12 mouse cellular contexts compared by ENCODE assay signal in genomic region chr11:70049816-70050215, GRCm38 (mm10). TPM values are rescaled to one million over a fixed set of nuclear protein-coding genes. Genes with fewer than 3 reads are reported as not detected.
DNase-seq lines count a peak whose midpoint lies in the region; ATAC-seq and TF ChIP-seq lines count a peak whose summit lies in the region.
"Had no signal": no experiment of that assay in that cellular context is flagged by ENCODE, and none has a peak within 500 bp of the region (broad histone marks: within the 10 kb centered on the region; RNA-seq: fewer than 3 reads in every experiment).

No protein-coding gene starts in this region.

- H3K4me3 ChIP-seq in forebrain, postnatal 0 days (ENCODE audit: low read depth, low read length): no peak overlapping the region
- no peak overlapping the region for H3K4me3 ChIP-seq in forebrain, embryonic 13.5 days
- H3K4me3 ChIP-seq in lung, adult 2 months (replicated peaks; ENCODE audit: extremely low read depth, low read depth, low read length): no peak overlapping the region
- H3K4me3 ChIP-seq in forebrain, embryonic 14.5 days (ENCODE audit: low read depth, low read length): no peak overlapping the region
- no peak overlapping the region for H3K4me3 ChIP-seq in heart, embryonic 10.5 days
- H3K4me3 ChIP-seq: limb, embryonic 13.5 days; midbrain, embryonic 12.5 days had no signal

- H3K4me2 ChIP-seq in forebrain, postnatal 0 days (ENCODE audit: low read depth): no peak overlapping the region
- H3K4me2 ChIP-seq in forebrain, embryonic 13.5 days: no peak overlapping the region
- no peak overlapping the region for H3K4me2 ChIP-seq in forebrain, embryonic 14.5 days (ENCODE audit: low read length)
- H3K4me2 ChIP-seq: limb, embryonic 13.5 days; midbrain, embryonic 12.5 days had no signal

- WGBS in forebrain, postnatal 0 days: 52% methylated on average over 10 of the region's 10 CpGs
- WGBS in forebrain, embryonic 13.5 days: 60% methylated on average over 10 of the region's 10 CpGs
- WGBS in lung, adult 2 months: 60% methylated on average over 10 of the region's 10 CpGs
- WGBS in forebrain, embryonic 14.5 days: 63% methylated on average over 10 of the region's 10 CpGs
- 58% methylated on average over 10 of the region's 10 CpGs for WGBS in heart, embryonic 10.5 days

- ATAC-seq in forebrain, postnatal 0 days: no peak
- no peak for ATAC-seq in forebrain, embryonic 13.5 days
- no peak for ATAC-seq in forebrain, embryonic 14.5 days

- H3K36me3 ChIP-seq in forebrain, postnatal 0 days (ENCODE audit: insufficient read depth): peaks cover 3% of the 10 kb centered on the region; the same call in 1 of the 2 replicates
- H3K36me3 ChIP-seq in forebrain, embryonic 13.5 days (ENCODE audit: poor library complexity, severe bottlenecking): peaks cover 7% of the 10 kb centered on the region
- H3K36me3 ChIP-seq in forebrain, embryonic 14.5 days (ENCODE audit: control insufficient read depth, insufficient read depth, low read length): peaks cover 12% of the 10 kb centered on the region
- peaks cover 1% of the 10 kb centered on the region for H3K36me3 ChIP-seq in heart, embryonic 10.5 days

- no peaks in the 10 kb centered on the region for H3K9me3 ChIP-seq in forebrain, postnatal 0 days (ENCODE audit: low read length)
- no peaks in the 10 kb centered on the region for H3K9me3 ChIP-seq in forebrain, embryonic 13.5 days (replicated peaks)
- H3K9me3 ChIP-seq in forebrain, embryonic 14.5 days (replicated peaks; ENCODE audit: control insufficient read depth, low read length): no peaks in the 10 kb centered on the region
- no peaks in the 10 kb centered on the region for H3K9me3 ChIP-seq in heart, embryonic 10.5 days
- H3K9me3 ChIP-seq: limb, embryonic 13.5 days; midbrain, embryonic 12.5 days had no signal

- no peak overlapping the region for H3K27ac ChIP-seq in forebrain, postnatal 0 days (ENCODE audit: low read depth, low read length)
- no peak overlapping the region for H3K27ac ChIP-seq in forebrain, embryonic 13.5 days
- H3K27ac ChIP-seq in forebrain, embryonic 14.5 days (ENCODE audit: low read depth, low read length): no peak overlapping the region
- H3K27ac ChIP-seq in heart, embryonic 10.5 days: no peak overlapping the region
- H3K27ac ChIP-seq: limb, embryonic 13.5 days; midbrain, embryonic 12.5 days had no signal

- no peak overlapping the region for H3K9ac ChIP-seq in forebrain, postnatal 0 days
- no peak overlapping the region for H3K9ac ChIP-seq in forebrain, embryonic 13.5 days
- H3K9ac ChIP-seq in forebrain, embryonic 14.5 days (ENCODE audit: low read length): no peak overlapping the region
- H3K9ac ChIP-seq: limb, embryonic 13.5 days; midbrain, embryonic 12.5 days had no signal

- H3K27me3 ChIP-seq in forebrain, postnatal 0 days (ENCODE audit: insufficient read depth, low read length): no peaks in the 10 kb centered on the region
- no peaks in the 10 kb centered on the region for H3K27me3 ChIP-seq in forebrain, embryonic 13.5 days
- H3K27me3 ChIP-seq in forebrain, embryonic 14.5 days (replicated peaks; ENCODE audit: control insufficient read depth, insufficient read depth, low read length): no peaks in the 10 kb centered on the region
- H3K27me3 ChIP-seq in heart, embryonic 10.5 days (ENCODE audit: insufficient read depth, poor library complexity, severe bottlenecking): peaks cover 23% of the 10 kb centered on the region; the same call in 1 of the 2 replicates

- TF ChIP-seq POLR2A in lung, adult 2 months (IDR thresholded peaks at IDR 0.05; ENCODE audit: borderline replicate concordance, extremely low read depth, low read depth, low read length): no peak

- H3K4me1 ChIP-seq in forebrain, postnatal 0 days (ENCODE audit: insufficient read depth): no peaks in the 10 kb centered on the region
- no peaks in the 10 kb centered on the region for H3K4me1 ChIP-seq in forebrain, embryonic 13.5 days
- H3K4me1 ChIP-seq in lung, adult 2 months (ENCODE audit: control insufficient read depth, insufficient read depth, low read length): no peaks in the 10 kb centered on the region
- H3K4me1 ChIP-seq in forebrain, embryonic 14.5 days (ENCODE audit: control insufficient read depth, insufficient read depth, low read length): no peaks in the 10 kb centered on the region
- peaks cover 7% of the 10 kb centered on the region for H3K4me1 ChIP-seq in heart, embryonic 10.5 days
- H3K4me1 ChIP-seq: limb, embryonic 13.5 days; midbrain, embryonic 12.5 days had no signal

- peak; percentile 34 for TF ChIP-seq CTCF in forebrain, postnatal 0 days (IDR thresholded peaks at IDR 0.05; ENCODE audit: low read depth)
- no peak for TF ChIP-seq CTCF in lung, adult 2 months (IDR thresholded peaks at IDR 0.05; ENCODE audit: insufficient read depth, low read length)

- no peak for DNase-seq in forebrain, postnatal 0 days
- peak; percentile 18 for DNase-seq in lung, postnatal 14 days
- no peak for DNase-seq in lung, adult 2 months
- DNase-seq in adipocyte (ENCODE audit: low spot score): peak; percentile 31
- DNase-seq in thymus, postnatal 14 days: peak; percentile 41
- no peak for DNase-seq in forebrain, embryonic 14.5 days (ENCODE audit: low spot score)
- no peak for DNase-seq in heart, embryonic 10.5 days (ENCODE audit: low spot score)
- DNase-seq: heart, postnatal 36 days; kidney, postnatal 4 days had no signal

RNA-seq across cellular contexts. Expression of gene Asgr1, which starts 4.1 kb away (rescaled TPM):
- total RNA-seq in forebrain, postnatal 0 days (2014; rRNA removed): 3.0 and 5.4 TPM in 2 replicates
- polyA plus RNA-seq in forebrain, postnatal 0 days (2015; fragmentation: Nextera tagmentation; extraction: Ambion mirVana): 4.3 and 4.5 TPM in 2 replicates
- polyA plus RNA-seq in forebrain, embryonic 13.5 days (2015; fragmentation: Nextera tagmentation; extraction: Ambion mirVana): 0.37 and 0.59 TPM in 2 replicates
- polyA plus RNA-seq in lung, adult 2 months (2012; rRNA removed): 2.4 and 4.9 TPM in 2 replicates
- polyA plus RNA-seq in forebrain, embryonic 14.5 days (2014; fragmentation: Nextera tagmentation; extraction: Ambion mirVana): 2.0 and 2.1 TPM in 2 replicates
- polyA plus RNA-seq in heart, embryonic 10.5 days (2016; fragmentation: Nextera tagmentation; extraction: Ambion mirVana): 0.23 and 0.93 TPM in 2 replicates
- total RNA-seq: heart, postnatal 36 days had no signal

RNA-seq across cellular contexts. Expression of gene Dlg4, which starts 33.1 kb away (rescaled TPM):
- total RNA-seq in forebrain, postnatal 0 days (2014; rRNA removed): 214 and 230 TPM in 2 replicates
- polyA plus RNA-seq in forebrain, postnatal 0 days (2015; fragmentation: Nextera tagmentation; extraction: Ambion mirVana): 12.1 and 14.3 TPM in 2 replicates
- polyA plus RNA-seq in forebrain, embryonic 13.5 days (2015; fragmentation: Nextera tagmentation; extraction: Ambion mirVana): 26.2 and 31.1 TPM in 2 replicates
- polyA plus RNA-seq in lung, adult 2 months (2012; rRNA removed): 28.0 and 33.7 TPM in 2 replicates
- polyA plus RNA-seq in forebrain, embryonic 14.5 days (2014; fragmentation: Nextera tagmentation; extraction: Ambion mirVana): 19.3 and 21.0 TPM in 2 replicates
- 5.7 and 9.3 TPM in 2 replicates for polyA plus RNA-seq in heart, embryonic 10.5 days (2016; fragmentation: Nextera tagmentation; extraction: Ambion mirVana)

RNA-seq across cellular contexts. Expression of gene Acadvl, which starts 34.6 kb away (rescaled TPM):
- 45.1 and 47.7 TPM in 2 replicates for total RNA-seq in forebrain, postnatal 0 days (2014; rRNA removed)
- polyA plus RNA-seq in forebrain, postnatal 0 days (2015; fragmentation: Nextera tagmentation; extraction: Ambion mirVana): 47.9 and 51.5 TPM in 2 replicates
- 48.7 and 51.3 TPM in 2 replicates for polyA plus RNA-seq in forebrain, embryonic 13.5 days (2015; fragmentation: Nextera tagmentation; extraction: Ambion mirVana)
- polyA plus RNA-seq in lung, adult 2 months (2012; rRNA removed): 63.1 and 88.6 TPM in 2 replicates
- 53.3 and 58.4 TPM in 2 replicates for polyA plus RNA-seq in forebrain, embryonic 14.5 days (2014; fragmentation: Nextera tagmentation; extraction: Ambion mirVana)
- 79.1 and 102 TPM in 2 replicates for polyA plus RNA-seq in heart, embryonic 10.5 days (2016; fragmentation: Nextera tagmentation; extraction: Ambion mirVana)

RNA-seq across cellular contexts. Expression of gene Asgr2, which starts 42.6 kb away (rescaled TPM):
- not detected in 2 replicates for total RNA-seq in forebrain, postnatal 0 days (2014; rRNA removed)
- not detected in 2 replicates for polyA plus RNA-seq in forebrain, postnatal 0 days (2015; fragmentation: Nextera tagmentation; extraction: Ambion mirVana)
- not detected in 2 replicates for polyA plus RNA-seq in forebrain, embryonic 13.5 days (2015; fragmentation: Nextera tagmentation; extraction: Ambion mirVana)
- polyA plus RNA-seq in lung, adult 2 months (2012; rRNA removed): 0.51 and 0.52 TPM in 2 replicates
- not detected in 2 replicates for polyA plus RNA-seq in forebrain, embryonic 14.5 days (2014; fragmentation: Nextera tagmentation; extraction: Ambion mirVana)
- polyA plus RNA-seq in heart, embryonic 10.5 days (2016; fragmentation: Nextera tagmentation; extraction: Ambion mirVana): 0.17 and 1.1 TPM in 2 replicates
- total RNA-seq: heart, postnatal 36 days had no signal
- polyA plus RNA-seq: limb, embryonic 13.5 days; midbrain, embryonic 12.5 days had no signal

RNA-seq across cellular contexts. Expression of gene Dvl2, which starts 49.4 kb away (rescaled TPM):
- 31.9 and 43.9 TPM in 2 replicates for total RNA-seq in forebrain, postnatal 0 days (2014; rRNA removed)
- polyA plus RNA-seq in forebrain, postnatal 0 days (2015; fragmentation: Nextera tagmentation; extraction: Ambion mirVana): 12.7 and 15.7 TPM in 2 replicates
- polyA plus RNA-seq in forebrain, embryonic 13.5 days (2015; fragmentation: Nextera tagmentation; extraction: Ambion mirVana): 31.8 and 35.4 TPM in 2 replicates
- 16.7 and 20.8 TPM in 2 replicates for polyA plus RNA-seq in lung, adult 2 months (2012; rRNA removed)
- polyA plus RNA-seq in forebrain, embryonic 14.5 days (2014; fragmentation: Nextera tagmentation; extraction: Ambion mirVana): 19.7 and 25.7 TPM in 2 replicates
- 29.5 and 40.3 TPM in 2 replicates for polyA plus RNA-seq in heart, embryonic 10.5 days (2016; fragmentation: Nextera tagmentation; extraction: Ambion mirVana)

Comparison
In these comparisons a context has a peak if more than half of its experiments do, and no peak if none do; other contexts are left out.
1. DNase-seq: peak in lung, postnatal 14 days (single experiment), adipocyte (single experiment) and thymus, postnatal 14 days (single experiment); none in forebrain, postnatal 0 days (single experiment), lung, adult 2 months (single experiment), forebrain, embryonic 14.5 days (single experiment) and heart, embryonic 10.5 days (single experiment).